ENCODE assay signal across 8 mouse cellular contexts in the genomic region with DNA sequence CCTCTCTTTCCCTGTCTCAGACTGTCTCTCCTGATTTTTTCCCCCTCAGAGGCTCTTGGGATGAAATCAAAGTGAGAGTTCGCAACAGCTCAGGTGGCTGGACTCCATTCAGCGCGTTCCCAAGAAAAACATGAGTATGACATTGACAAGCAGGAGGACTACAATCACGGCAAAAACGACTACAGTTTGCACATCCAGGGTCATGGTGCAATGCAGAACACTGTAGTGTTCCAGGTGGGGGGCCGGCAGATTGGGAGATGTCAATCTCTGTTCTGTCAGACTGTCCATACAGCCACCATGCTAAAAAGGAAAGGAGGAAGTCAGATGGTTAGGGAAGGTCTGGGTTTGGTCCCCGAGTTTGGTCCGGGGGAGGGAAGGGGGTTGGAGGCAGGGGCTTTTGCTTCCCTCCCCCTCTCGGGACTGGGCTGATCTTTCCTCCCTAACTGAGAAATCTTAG. TPM values are rescaled to one million over a fixed set of nuclear protein-coding genes. Genes with fewer than 3 reads are reported as not detected.
DNase-seq lines count a peak whose midpoint lies in the region; ATAC-seq and TF ChIP-seq lines count a peak whose summit lies in the region.

No protein-coding gene starts in this region.

- peak; percentile 15 for DNase-seq in left cerebral cortex, postnatal 4 days
- no peak for DNase-seq in left cerebral cortex, adult 11 months (ENCODE audit: low spot score)
- peak; percentile 1 for DNase-seq in T-cell, adult 2 months (ENCODE audit: low spot score)
- DNase-seq in embryo, embryonic 11 days = peak; percentile 5
- DNase-seq in heart, postnatal 10 days = peak; percentile 27 to 30
- DNase-seq in midbrain, postnatal 0 days (ENCODE audit: low spot score) = no peak
- DNase-seq in frontal cortex, adult 2 months (ENCODE audit: extremely low spot score in 1 of 2, low spot score in 1 of 2) = no peak

- peak overlapping the region; percentile 69 for H3K4me2 ChIP-seq in limb, embryonic 13.5 days (replicated peaks)
- H3K4me2 ChIP-seq in midbrain, postnatal 0 days (ENCODE audit: low read depth, low read length, poor library complexity, severe bottlenecking) = peak overlapping the region; percentile 60

- no peaks in the 10 kb centered on the region for H3K36me3 ChIP-seq in limb, embryonic 13.5 days
- H3K36me3 ChIP-seq in midbrain, postnatal 0 days (ENCODE audit: insufficient read depth, low read length) = no peaks in the 10 kb centered on the region

- peak overlapping the region; percentile 77; the same call in 1 of the 2 replicates for H3K27ac ChIP-seq in limb, embryonic 13.5 days
- peak overlapping the region; percentile 78 for H3K27ac ChIP-seq in midbrain, postnatal 0 days (ENCODE audit: low read depth, low read length)

- peak overlapping the region; percentile 49 for H3K4me3 ChIP-seq in limb, embryonic 13.5 days
- H3K4me3 ChIP-seq in midbrain, postnatal 0 days (ENCODE audit: low read depth, low read length) = peak overlapping the region; percentile 47

- peak overlapping the region; percentile 66 for H3K9ac ChIP-seq in limb, embryonic 13.5 days
- H3K9ac ChIP-seq in midbrain, postnatal 0 days (replicated peaks; ENCODE audit: low read length, poor library complexity, severe bottlenecking) = peak overlapping the region; percentile 54

- intact Hi-C loops in left cerebral cortex, postnatal 4 days (cut with DNase I) = no loop called here
- intact Hi-C loops in heart, postnatal 10 days (cut with DNase I) = no loop called here

- peaks cover 13% of the 10 kb centered on the region; the same call in 1 of the 2 replicates for H3K27me3 ChIP-seq in limb, embryonic 13.5 days
- H3K27me3 ChIP-seq in midbrain, postnatal 0 days (ENCODE audit: insufficient read depth, low read length) = no peaks in the 10 kb centered on the region

- no peak for TF ChIP-seq CTCF in midbrain, postnatal 0 days (IDR thresholded peaks at IDR 0.05)

- WGBS in limb, embryonic 13.5 days = 29% methylated on average over 9 of the region's 9 CpGs
- WGBS in midbrain, postnatal 0 days = 20% methylated on average over 9 of the region's 9 CpGs

- peaks cover 3% of the 10 kb centered on the region; the same call in 1 of the 2 replicates for H3K4me1 ChIP-seq in limb, embryonic 13.5 days
- no peaks in the 10 kb centered on the region for H3K4me1 ChIP-seq in midbrain, postnatal 0 days (ENCODE audit: insufficient read depth, low read length)

- H3K9me3 ChIP-seq in limb, embryonic 13.5 days = no peaks in the 10 kb centered on the region
- no peaks in the 10 kb centered on the region for H3K9me3 ChIP-seq in midbrain, postnatal 0 days (ENCODE audit: low read length)

- ATAC-seq in limb, embryonic 13.5 days (ENCODE audit: low FRiP score, low read depth) = peak; percentile 17; the same call in 1 of the 2 replicates
- ATAC-seq in midbrain, postnatal 0 days (ENCODE audit: low FRiP score) = peak; percentile 24

RNA-seq across cellular contexts. Expression of a gene that starts 31.0 kb away (rescaled TPM):
- 10 to 100 TPM; 79.6 to 85.9 TPM for total RNA-seq in left cerebral cortex, postnatal 4 days (2021)
- 10 to 100 TPM; 16.3 to 17.0 TPM for total RNA-seq in heart, postnatal 10 days (2021)
- 26.9 and 27.8 TPM in 2 replicates for polyA plus RNA-seq in limb, embryonic 13.5 days (2015; fragmentation: Nextera tagmentation; extraction: Ambion mirVana)
- 61.1 and 73.3 TPM in 2 replicates for total RNA-seq in midbrain, postnatal 0 days (2014; rRNA removed)
- 29.8 and 31.6 TPM in 2 replicates for polyA plus RNA-seq in midbrain, postnatal 0 days (2015; fragmentation: Nextera tagmentation; extraction: Ambion mirVana)
- polyA plus RNA-seq in frontal cortex, adult 2 months (2012; rRNA removed) = 165 and 177 TPM in 2 replicates

Comparison
In these comparisons a context has a peak if more than half of its experiments do, and no peak if none do; other contexts are left out.
1. DNase-seq: peak in left cerebral cortex, postnatal 4 days (single experiment), T-cell, adult 2 months (single experiment), embryo, embryonic 11 days (single experiment) and heart, postnatal 10 days (2 of 2); none in left cerebral cortex, adult 11 months (single experiment), midbrain, postnatal 0 days (single experiment) and frontal cortex, adult 2 months (0 of 2).